Mouse (Mus musculus): ENCODE results near the gene Igfbp7.

Igfbp7 gene

GRCm38 (mm10) chr5:77354361-77354787 lies 53.5 kb downstream of the Igfbp7 start:
- DNase-seq (ENCODE audit: extremely low spot score, low spot score) = peak; percentile 92

- no peak for DNase-seq (ENCODE audit: extremely low spot score, low spot score)
Observed at GRCm38 (mm10) chr5:77351691-77352090, 56.1 kb downstream of the Igfbp7 start.

GRCm38 (mm10) chr5:77349971-77350658 lies 57.7 kb downstream of the Igfbp7 start:
- no peak for DNase-seq (ENCODE audit: extremely low spot score, low spot score)

GRCm38 (mm10) chr5:77348901-77349300 lies 58.9 kb downstream of the Igfbp7 start:
- no peak for DNase-seq (ENCODE audit: extremely low spot score, low spot score)

- DNase-seq (ENCODE audit: extremely low spot score, low spot score) = no peak
Observed at GRCm38 (mm10) chr5:77340033-77340432, 67.8 kb downstream of the Igfbp7 start.

- DNase-seq (ENCODE audit: extremely low spot score, low spot score) = no peak
Observed at GRCm38 (mm10) chr5:77330154-77330553, 77.7 kb downstream of the Igfbp7 start.

GRCm38 (mm10) chr5:77324936-77325335 lies 82.9 kb downstream of the Igfbp7 start:
- DNase-seq (ENCODE audit: extremely low spot score, low spot score) = no peak

GRCm38 (mm10) chr5:77314986-77315385 lies 92.9 kb downstream of the Igfbp7 start:
- no peak for DNase-seq (ENCODE audit: extremely low spot score, low spot score)

GRCm38 (mm10) chr5:77314206-77314605 lies 93.6 kb downstream of the Igfbp7 start:
- DNase-seq (ENCODE audit: extremely low spot score, low spot score) = no peak

GRCm38 (mm10) chr5:77309924-77310772 lies 97.7 kb downstream of the Igfbp7 start, which contains the start of the genes Noa1 and Polr2b:
Gene Noa1 (minus strand): TSS chr5:77310084.
Gene Polr2b (plus strand): TSS chr5:77310147.
- DNase-seq (ENCODE audit: extremely low spot score, low spot score) = peak; percentile 99

GRCm38 (mm10) chr5:77309051-77309906 lies 98.6 kb downstream of the Igfbp7 start:
- no peak for DNase-seq (ENCODE audit: extremely low spot score, low spot score)

- DNase-seq (ENCODE audit: extremely low spot score, low spot score) = no peak
Observed at GRCm38 (mm10) chr5:77307821-77308553, 99.9 kb downstream of the Igfbp7 start.

- DNase-seq (ENCODE audit: extremely low spot score, low spot score) = no peak
Observed at GRCm38 (mm10) chr5:77301296-77301903, 106.4 kb downstream of the Igfbp7 start.

GRCm38 (mm10) chr5:77299486-77299885 lies 108.4 kb downstream of the Igfbp7 start:
- DNase-seq (ENCODE audit: extremely low spot score, low spot score) = no peak

All from neural tube, embryonic 10.5 days (tissue).